In the genomic region with DNA sequence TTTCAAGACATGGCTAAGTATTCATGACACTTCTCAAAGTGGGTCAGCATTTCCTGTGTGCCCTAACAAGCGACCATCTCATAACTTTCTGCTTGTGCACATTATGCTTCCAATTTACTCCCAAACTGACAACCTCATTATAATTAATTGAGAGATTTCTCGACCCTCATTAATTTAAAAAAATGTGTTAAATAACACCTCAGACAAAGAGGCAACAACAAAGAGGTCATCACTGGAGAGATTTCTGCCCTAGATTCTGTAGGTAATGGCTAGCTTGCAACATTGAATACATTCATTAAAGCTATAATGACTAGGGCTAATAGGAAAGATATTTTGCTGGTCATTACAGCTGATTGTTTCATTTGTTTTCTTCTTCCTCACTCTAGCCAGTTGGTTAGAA, we compare ENCODE assay signal across 25 mouse cellular contexts.
DNase-seq lines count a peak whose midpoint lies in the region; ATAC-seq lines count a peak whose summit lies in the region.
"Had no signal": no experiment of that assay in that cellular context is flagged by ENCODE, and none has a peak within 500 bp of the region (broad histone marks: within the 10 kb centered on the region; RNA-seq: fewer than 3 reads in every experiment).

No protein-coding gene starts in this region.

- H3K4me3 ChIP-seq in embryonic facial prominence, embryonic 14.5 days (ENCODE audit: low read depth, low read length) = no peak overlapping the region
- no peak overlapping the region for H3K4me3 ChIP-seq in embryonic facial prominence, embryonic 10.5 days
- no peak overlapping the region for H3K4me3 ChIP-seq in forebrain, embryonic 14.5 days (ENCODE audit: low read depth, low read length)
- H3K4me3 ChIP-seq in forebrain, embryonic 16.5 days (replicated peaks; ENCODE audit: low read length) = no peak overlapping the region
- H3K4me3 ChIP-seq: embryonic facial prominence, embryonic 12.5 days; embryonic facial prominence, embryonic 15.5 days; erythroblast, embryonic 14.5 days; forebrain, embryonic 13.5 days had no signal

- H3K36me3 ChIP-seq in embryonic facial prominence, embryonic 14.5 days (ENCODE audit: control insufficient read depth, insufficient read depth, low read length) = no peaks in the 10 kb centered on the region
- H3K36me3 ChIP-seq in embryonic facial prominence, embryonic 10.5 days (replicated peaks) = no peaks in the 10 kb centered on the region
- H3K36me3 ChIP-seq in forebrain, embryonic 14.5 days (ENCODE audit: control insufficient read depth, insufficient read depth, low read length) = no peaks in the 10 kb centered on the region
- H3K36me3 ChIP-seq in forebrain, embryonic 16.5 days (ENCODE audit: control insufficient read depth, insufficient read depth) = no peaks in the 10 kb centered on the region
- H3K36me3 ChIP-seq: embryonic facial prominence, embryonic 12.5 days; embryonic facial prominence, embryonic 15.5 days had no signal

- no peak overlapping the region for H3K27ac ChIP-seq in embryonic facial prominence, embryonic 14.5 days (replicated peaks; ENCODE audit: low read depth, low read length)
- H3K27ac ChIP-seq in embryonic facial prominence, embryonic 10.5 days (replicated peaks) = no peak overlapping the region
- H3K27ac ChIP-seq in forebrain, embryonic 14.5 days (ENCODE audit: low read depth, low read length) = no peak overlapping the region
- no peak overlapping the region for H3K27ac ChIP-seq in forebrain, embryonic 16.5 days (ENCODE audit: low read length)
- H3K27ac ChIP-seq: embryonic facial prominence, embryonic 12.5 days; embryonic facial prominence, embryonic 15.5 days; forebrain, embryonic 13.5 days had no signal

- peak; percentile 12; the same call in 1 of the 2 replicates for ATAC-seq in embryonic facial prominence, embryonic 14.5 days (ENCODE audit: low read depth)
- no peak for ATAC-seq in forebrain, embryonic 14.5 days
- ATAC-seq in forebrain, embryonic 16.5 days = no peak
- no peak for ATAC-seq in erythroid progenitor cell, adult 5-6 weeks (replicated peaks; ENCODE audit: low FRiP score, poor library complexity, severe bottlenecking)
- ATAC-seq: activated CD4-positive, CD25-positive, alpha-beta regulatory T cell, adult 4 months; forebrain, embryonic 13.5 days; forebrain, postnatal 0 days; Patski had no signal

- 55% methylated on average over 2 of the region's 2 CpGs for WGBS in embryonic facial prominence, embryonic 14.5 days
- WGBS in embryonic facial prominence, embryonic 10.5 days = 64% methylated on average over 2 of the region's 2 CpGs
- 23% methylated on average over 2 of the region's 2 CpGs for WGBS in forebrain, embryonic 14.5 days
- 33% methylated on average over 2 of the region's 2 CpGs for WGBS in forebrain, embryonic 16.5 days

- H3K9me3 ChIP-seq in embryonic facial prominence, embryonic 14.5 days (ENCODE audit: control insufficient read depth, low read length) = no peaks in the 10 kb centered on the region
- H3K9me3 ChIP-seq in embryonic facial prominence, embryonic 10.5 days = no peaks in the 10 kb centered on the region
- no peaks in the 10 kb centered on the region for H3K9me3 ChIP-seq in forebrain, embryonic 14.5 days (replicated peaks; ENCODE audit: control insufficient read depth, low read length)
- H3K9me3 ChIP-seq in forebrain, embryonic 16.5 days (ENCODE audit: control insufficient read depth, low read length) = no peaks in the 10 kb centered on the region
- H3K9me3 ChIP-seq: embryonic facial prominence, embryonic 12.5 days; embryonic facial prominence, embryonic 15.5 days; forebrain, embryonic 13.5 days had no signal

- H3K4me1 ChIP-seq in embryonic facial prominence, embryonic 14.5 days (ENCODE audit: control insufficient read depth, insufficient read depth, low read length) = no peaks in the 10 kb centered on the region
- H3K4me1 ChIP-seq in embryonic facial prominence, embryonic 10.5 days = no peaks in the 10 kb centered on the region
- no peaks in the 10 kb centered on the region for H3K4me1 ChIP-seq in forebrain, embryonic 14.5 days (ENCODE audit: control insufficient read depth, insufficient read depth, low read length)
- H3K4me1 ChIP-seq in forebrain, embryonic 16.5 days (replicated peaks; ENCODE audit: control insufficient read depth, insufficient read depth, low read length) = no peaks in the 10 kb centered on the region
- H3K4me1 ChIP-seq: embryonic facial prominence, embryonic 12.5 days; embryonic facial prominence, embryonic 15.5 days; forebrain, embryonic 13.5 days had no signal

- no peak overlapping the region for H3K4me2 ChIP-seq in embryonic facial prominence, embryonic 14.5 days (ENCODE audit: low read depth, low read length)
- H3K4me2 ChIP-seq in forebrain, embryonic 14.5 days (ENCODE audit: low read length) = no peak overlapping the region
- H3K4me2 ChIP-seq in forebrain, embryonic 16.5 days (ENCODE audit: low read length) = no peak overlapping the region
- H3K4me2 ChIP-seq: embryonic facial prominence, embryonic 12.5 days; embryonic facial prominence, embryonic 15.5 days; forebrain, embryonic 13.5 days had no signal

- no peaks in the 10 kb centered on the region for H3K27me3 ChIP-seq in embryonic facial prominence, embryonic 14.5 days (replicated peaks; ENCODE audit: control insufficient read depth, insufficient read depth, low read length)
- H3K27me3 ChIP-seq in embryonic facial prominence, embryonic 10.5 days (replicated peaks; ENCODE audit: low read depth, poor library complexity, severe bottlenecking) = no peaks in the 10 kb centered on the region
- H3K27me3 ChIP-seq in forebrain, embryonic 14.5 days (replicated peaks; ENCODE audit: control insufficient read depth, insufficient read depth, low read length) = no peaks in the 10 kb centered on the region
- no peaks in the 10 kb centered on the region for H3K27me3 ChIP-seq in forebrain, embryonic 16.5 days (replicated peaks; ENCODE audit: control insufficient read depth, insufficient read depth, low read length)
- H3K27me3 ChIP-seq: embryonic facial prominence, embryonic 12.5 days; embryonic facial prominence, embryonic 15.5 days; forebrain, embryonic 13.5 days; Patski had no signal

- no peak for DNase-seq in embryonic facial prominence, embryonic 14.5 days (ENCODE audit: low spot score)
- DNase-seq in embryonic facial prominence, embryonic 10.5 days (ENCODE audit: low spot score) = no peak
- DNase-seq in forebrain, embryonic 14.5 days (ENCODE audit: low spot score) = peak; percentile 4
- peak; percentile 83 for DNase-seq in retina, embryonic 14.5 days (ENCODE audit: low spot score)
- DNase-seq in retina, postnatal 7 days (ENCODE audit: low read depth, low spot score) = peak; percentile 5
- DNase-seq in lung, postnatal 25 days (ENCODE audit: low spot score) = no peak
- DNase-seq: adrenal gland, adult 8-10 months; adrenal gland, postnatal 14 days; adrenal gland, postnatal 36 days; cerebellum, adult 11 months; cerebellum, adult 18-20 months; cerebellum, adult 8-10 months; cerebellum, adult 9-11 months; cerebellum, postnatal 14 days; cerebellum, postnatal 36 days; embryo, embryonic 11 days; forebrain, postnatal 0 days had no signal

- H3K9ac ChIP-seq in embryonic facial prominence, embryonic 14.5 days (ENCODE audit: low read depth, low read length) = no peak overlapping the region
- H3K9ac ChIP-seq in forebrain, embryonic 14.5 days (ENCODE audit: low read length) = no peak overlapping the region
- no peak overlapping the region for H3K9ac ChIP-seq in forebrain, embryonic 16.5 days (replicated peaks; ENCODE audit: low read depth, low read length)
- H3K9ac ChIP-seq: embryonic facial prominence, embryonic 12.5 days; embryonic facial prominence, embryonic 15.5 days; forebrain, embryonic 13.5 days; forebrain, postnatal 0 days had no signal

Comparison
In these comparisons a context has a peak if more than half of its experiments do, and no peak if none do; other contexts are left out.
1. DNase-seq: peak in forebrain, embryonic 14.5 days (single experiment), retina, embryonic 14.5 days (single experiment) and retina, postnatal 7 days (single experiment); none in embryonic facial prominence, embryonic 14.5 days (single experiment), embryonic facial prominence, embryonic 10.5 days (single experiment) and lung, postnatal 25 days (single experiment).